Mouse (Mus musculus): ENCODE data around the gene Cep295.
"Not testable (repeated sequence)": the region's sequence is repeated elsewhere in the genome, so short reads cannot be mapped to it uniquely, and the experiment has no call there.

Cep295 gene

GRCm38 (mm10) chr9:15306398-15307119 is 51.0 kb downstream of the Cep295 start, which contains the start of gene 4931406C07Rik:
Gene 4931406C07Rik (minus strand): TSS chr9:15306448.
- DNase-seq (ENCODE audit: low read depth, low spot score), result peak; percentile 59

- peak; percentile 95 for DNase-seq (ENCODE audit: low read depth, low spot score)
Measured at GRCm38 (mm10) chr9:15305503-15306397, 51.8 kb downstream of the Cep295 start, which contains the start of gene Taf1d. Gene Taf1d (plus strand): TSS chr9:15306214.

GRCm38 (mm10) chr9:15302881-15303280 is 54.7 kb downstream of the Cep295 start:
- DNase-seq (ENCODE audit: low read depth, low spot score), result peak; percentile 70

GRCm38 (mm10) chr9:15302006-15302405 is 55.6 kb downstream of the Cep295 start:
- not testable (repeated sequence) for DNase-seq (ENCODE audit: low read depth, low spot score)

GRCm38 (mm10) chr9:15301399-15301798 is 56.2 kb downstream of the Cep295 start:
- DNase-seq (ENCODE audit: low read depth, low spot score), result no peak

- DNase-seq (ENCODE audit: low read depth, low spot score), result no peak
Measured at GRCm38 (mm10) chr9:15300056-15300455, 57.5 kb downstream of the Cep295 start.

GRCm38 (mm10) chr9:15298451-15298850 is 59.1 kb downstream of the Cep295 start:
- no peak for DNase-seq (ENCODE audit: low read depth, low spot score)

- no peak for DNase-seq (ENCODE audit: low read depth, low spot score)
Measured at GRCm38 (mm10) chr9:15297112-15297511, 60.5 kb downstream of the Cep295 start.

GRCm38 (mm10) chr9:15289251-15289650 is 68.3 kb downstream of the Cep295 start:
- DNase-seq (ENCODE audit: low read depth, low spot score), result no peak

- no peak for DNase-seq (ENCODE audit: low read depth, low spot score)
Measured at GRCm38 (mm10) chr9:15288402-15288801, 69.2 kb downstream of the Cep295 start.

- no peak for DNase-seq (ENCODE audit: low read depth, low spot score)
Measured at GRCm38 (mm10) chr9:15287846-15288245, 69.7 kb downstream of the Cep295 start.

GRCm38 (mm10) chr9:15285443-15285842 is 72.1 kb downstream of the Cep295 start:
- DNase-seq (ENCODE audit: low read depth, low spot score), result peak; percentile 77

GRCm38 (mm10) chr9:15280491-15280879 is 77.1 kb downstream of the Cep295 start:
- no peak for DNase-seq (ENCODE audit: low read depth, low spot score)

GRCm38 (mm10) chr9:15279649-15280490 is 77.7 kb downstream of the Cep295 start, which contains the start of gene Med17:
Gene Med17 (minus strand): TSS chr9:15279931.
- DNase-seq (ENCODE audit: low read depth, low spot score), result peak; percentile 96

GRCm38 (mm10) chr9:15279139-15279648 is 78.4 kb downstream of the Cep295 start:
- DNase-seq (ENCODE audit: low read depth, low spot score), result no peak

GRCm38 (mm10) chr9:15278343-15278742 is 79.2 kb downstream of the Cep295 start:
- DNase-seq (ENCODE audit: low read depth, low spot score), result no peak

GRCm38 (mm10) chr9:15276855-15277254 is 80.7 kb downstream of the Cep295 start:
- DNase-seq (ENCODE audit: low read depth, low spot score), result peak; percentile 47

- no peak for DNase-seq (ENCODE audit: low read depth, low spot score)
Measured at GRCm38 (mm10) chr9:15273981-15274380, 83.6 kb downstream of the Cep295 start.
